Mouse (Mus musculus) gastrocnemius, postnatal 4 days (tissue): ENCODE data around the gene Cstf3. TPM values are rescaled to one million over a fixed set of nuclear protein-coding genes. Genes with fewer than 3 reads are reported as not detected.

Experiments used
- DNase-seq, 2 experiments: peaks; one replicate each; pipeline ENCODE4 v3.0.0; 2021 to 2022; ENCODE audit warnings: low spot score in 2 of 2, mixed read lengths in 2 of 2
- total RNA-seq, 2 experiments: library from RNA; stranded (reverse); gene quantifications; 2 replicates each; pipeline ENCODE4 v1.2.3; 2021

Gene Cstf3
- total RNA-seq, 2 experiments from 2014 or later: 22.6 to 28.9 TPM

- DNase-seq: no peak
These were observed 4.7 kb downstream of the Cstf3 start for GRCm38 (mm10) chr2:104595063-104595462.

GRCm38 (mm10) chr2:104603431-104603830 is 13.1 kb downstream of the Cstf3 start:
- no peak for DNase-seq

GRCm38 (mm10) chr2:104604718-104605117 is 14.4 kb downstream of the Cstf3 start:
- DNase-seq: no peak

DNA sequence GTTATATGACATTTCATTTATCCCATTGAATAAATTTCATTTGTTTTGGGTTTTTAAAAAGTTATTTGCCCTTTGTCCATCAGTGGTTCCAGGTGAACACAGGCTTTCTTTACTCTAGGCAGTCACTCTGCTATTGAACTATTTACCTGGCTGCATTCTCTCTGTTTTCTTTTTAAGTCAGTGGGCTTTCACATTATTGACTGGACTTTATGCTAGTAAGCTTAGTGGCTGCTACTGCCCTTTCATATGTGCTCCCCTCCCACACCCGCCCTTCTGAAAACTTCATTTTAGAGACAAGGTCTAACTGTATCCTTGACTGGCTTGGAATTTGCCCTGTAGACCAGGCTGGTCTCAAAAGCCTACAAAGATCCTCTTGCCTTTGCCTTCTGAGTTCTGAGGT is 15.2 kb downstream of the Cstf3 start:
- DNase-seq: no peak

- DNase-seq: no peak
These were observed 24.5 kb downstream of the Cstf3 start for GRCm38 (mm10) chr2:104614786-104615185.

DNA sequence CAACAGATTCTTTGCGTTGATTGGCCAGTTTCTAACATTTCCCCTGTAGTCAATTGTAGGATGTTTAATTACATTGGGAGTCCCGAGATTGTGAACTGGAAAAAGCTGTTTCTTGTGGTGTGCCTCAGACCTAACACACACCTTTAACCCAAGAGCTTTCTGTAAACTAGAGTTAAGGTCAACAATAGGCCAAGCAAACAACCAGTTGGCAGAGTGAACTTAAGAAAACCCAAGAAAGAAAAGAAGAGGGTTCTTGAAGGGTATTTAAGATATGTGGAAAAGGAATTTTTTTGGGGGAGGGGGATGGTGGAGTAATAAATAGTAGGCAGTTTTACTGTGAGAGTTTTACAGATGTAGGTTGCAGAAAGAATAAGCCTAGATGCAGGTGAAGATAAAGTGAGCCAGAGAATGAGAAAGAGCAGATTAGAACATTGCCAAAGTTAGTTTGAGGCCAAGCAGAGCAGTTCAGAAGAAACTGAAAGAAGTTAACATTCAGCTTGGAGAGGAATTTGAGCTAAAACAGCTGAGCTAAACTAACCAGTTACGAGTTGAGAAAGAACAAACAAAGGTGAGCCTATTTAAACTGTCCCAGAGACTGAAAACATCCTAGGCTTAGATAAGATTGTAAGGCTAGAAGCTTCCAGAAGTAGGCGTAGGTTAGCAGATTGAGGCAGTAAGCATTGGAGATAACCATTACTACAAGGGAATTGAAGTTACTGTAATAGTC is 25.8 kb downstream of the Cstf3 start:
- DNase-seq: no peak

GRCm38 (mm10) chr2:104658659-104659058 is 68.3 kb downstream of the Cstf3 start:
- no peak for DNase-seq

GRCm38 (mm10) chr2:104663372-104664100 is 73.2 kb downstream of the Cstf3 start:
- DNase-seq: no peak

DNA sequence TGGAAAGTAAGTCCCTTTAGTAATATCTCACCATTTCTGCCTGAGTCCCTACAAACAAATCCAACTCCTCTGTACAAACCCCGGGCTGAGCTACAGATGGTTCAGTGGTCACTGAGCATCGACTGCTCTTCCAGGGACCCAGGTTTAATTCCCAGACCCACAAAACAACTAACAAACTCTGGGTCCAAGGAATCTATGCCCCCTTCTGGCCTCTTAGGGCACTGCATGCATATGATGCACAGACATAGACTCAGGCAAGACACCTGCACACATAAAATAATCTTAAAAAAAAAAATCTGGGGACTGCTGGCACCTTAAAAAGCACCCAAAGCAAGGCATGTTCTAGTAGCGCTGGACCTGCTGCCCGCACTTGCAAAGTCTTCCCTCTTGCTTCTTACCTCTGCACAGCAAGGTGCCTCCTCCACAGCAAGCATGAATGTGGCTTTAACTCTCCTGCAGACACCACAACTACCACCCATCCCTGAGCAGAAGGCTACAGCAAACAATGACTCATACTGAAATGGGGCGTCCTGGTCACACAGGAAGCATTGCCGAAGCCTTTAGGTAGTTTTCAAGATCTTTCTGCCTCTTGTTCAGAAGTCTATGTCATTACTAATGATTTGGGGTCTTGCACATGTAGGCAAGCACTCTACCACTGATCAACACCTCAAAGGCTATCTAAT is 78.9 kb downstream of the Cstf3 start:
- no peak for DNase-seq

- DNase-seq: no peak
These were observed 81.4 kb downstream of the Cstf3 start for GRCm38 (mm10) chr2:104671724-104672123.

GRCm38 (mm10) chr2:104677326-104677725 is 87.0 kb downstream of the Cstf3 start:
- DNase-seq: no peak

DNA sequence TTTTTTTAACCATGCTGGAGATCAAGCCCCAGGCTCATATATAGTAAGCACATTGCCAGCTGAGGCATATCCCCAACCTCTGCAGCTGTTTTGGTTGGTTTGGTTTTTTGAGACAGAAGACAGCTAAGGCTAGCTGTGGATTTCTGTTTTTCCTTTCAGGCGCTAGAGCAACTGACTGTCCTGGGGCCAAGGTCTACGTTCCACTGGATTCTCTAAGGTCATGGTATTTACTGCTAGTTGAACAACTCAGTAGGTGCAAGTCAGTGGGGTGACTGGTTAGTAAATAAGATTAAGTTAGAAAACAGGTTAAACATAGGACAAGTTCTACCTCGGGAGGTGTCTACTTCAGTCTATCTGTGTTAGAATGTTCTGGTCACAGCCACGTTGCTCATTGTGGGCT is 94.4 kb downstream of the Cstf3 start:
- DNase-seq: no peak

DNA sequence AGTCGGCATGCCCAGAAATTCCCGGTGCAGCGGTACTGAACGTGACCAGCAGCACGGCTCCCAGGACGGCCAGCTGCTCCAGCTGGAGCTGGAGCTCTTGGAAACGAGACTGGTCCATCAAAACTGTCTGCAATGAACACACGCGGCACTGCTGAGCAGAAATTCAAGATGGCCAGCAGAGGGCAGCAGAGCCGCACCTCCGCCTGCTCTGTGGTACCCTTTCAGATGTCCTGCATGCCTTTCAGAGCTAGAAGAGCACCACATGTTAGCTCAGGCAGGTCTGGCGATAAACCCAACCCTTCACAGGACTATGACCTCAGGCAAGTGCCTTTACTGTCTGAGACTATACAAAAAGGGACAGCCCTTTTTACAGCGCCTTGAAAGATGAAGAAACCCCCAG is 95.1 kb downstream of the Cstf3 start:
- peak; percentile 68 to 77 for DNase-seq

DNA sequence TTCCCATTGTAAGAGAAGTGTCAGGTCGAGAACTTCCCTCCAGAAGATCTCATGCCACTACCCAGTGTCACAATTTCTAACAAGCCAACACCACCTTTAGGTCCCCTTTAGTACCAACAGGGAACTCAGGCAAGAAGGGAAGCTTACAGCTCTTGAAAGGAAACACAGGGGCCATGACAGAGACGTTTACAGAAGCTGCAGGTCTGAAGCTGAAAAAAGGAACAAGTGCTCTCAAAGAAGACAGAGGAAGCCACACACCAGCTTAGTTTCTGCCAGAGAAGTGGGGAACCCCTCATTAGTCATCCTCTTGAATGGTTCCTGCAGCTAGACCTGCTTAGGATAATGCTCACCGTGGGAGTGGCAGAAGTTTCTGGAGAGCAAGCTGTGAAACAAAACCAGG is 96.9 kb downstream of the Cstf3 start:
- DNase-seq: no peak

DNA sequence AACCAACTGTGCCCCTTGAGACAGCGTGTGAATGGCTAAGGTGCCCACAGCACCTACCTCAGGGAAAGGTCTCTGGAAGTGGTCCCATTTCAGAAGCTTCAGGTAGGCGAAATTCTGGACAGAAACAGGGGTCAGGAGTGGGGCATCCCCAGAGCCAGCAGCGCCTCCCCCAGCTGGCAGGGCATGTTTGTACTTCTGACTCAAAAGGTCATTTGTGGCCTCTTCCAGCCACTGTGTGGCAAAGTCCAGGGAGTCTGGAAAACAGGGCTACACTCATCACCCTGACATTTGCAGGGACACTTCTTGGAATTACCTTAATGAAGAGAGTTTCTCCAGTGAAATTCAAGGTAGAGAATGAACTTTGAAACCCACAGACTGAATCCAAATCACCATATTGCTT is 98.0 kb downstream of the Cstf3 start:
- no peak for DNase-seq

DNA sequence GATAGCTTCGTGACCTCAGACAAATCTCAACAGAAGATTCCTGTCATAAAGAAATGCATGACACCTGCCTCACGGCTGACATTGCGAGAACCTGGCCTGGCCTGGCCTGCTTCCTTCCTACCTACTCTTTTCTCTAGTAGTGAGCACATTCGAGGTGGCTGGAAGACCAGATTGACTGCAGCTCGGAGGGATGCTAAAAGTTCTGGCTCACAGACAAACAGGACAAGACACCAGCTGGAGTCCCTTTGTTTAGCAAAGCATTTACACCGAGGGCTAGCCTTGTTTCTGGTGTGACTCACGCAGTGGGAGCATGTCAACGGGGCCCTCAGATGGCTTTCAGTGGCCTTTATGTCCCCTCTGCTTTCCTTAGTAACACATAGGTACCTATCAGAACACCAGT is 98.4 kb downstream of the Cstf3 start:
- no peak for DNase-seq

- no peak for DNase-seq
These were observed 100.4 kb downstream of the Cstf3 start for GRCm38 (mm10) chr2:104690720-104691119.

- DNase-seq: no peak
These were observed 102.2 kb downstream of the Cstf3 start for GRCm38 (mm10) chr2:104692551-104692950.

DNA sequence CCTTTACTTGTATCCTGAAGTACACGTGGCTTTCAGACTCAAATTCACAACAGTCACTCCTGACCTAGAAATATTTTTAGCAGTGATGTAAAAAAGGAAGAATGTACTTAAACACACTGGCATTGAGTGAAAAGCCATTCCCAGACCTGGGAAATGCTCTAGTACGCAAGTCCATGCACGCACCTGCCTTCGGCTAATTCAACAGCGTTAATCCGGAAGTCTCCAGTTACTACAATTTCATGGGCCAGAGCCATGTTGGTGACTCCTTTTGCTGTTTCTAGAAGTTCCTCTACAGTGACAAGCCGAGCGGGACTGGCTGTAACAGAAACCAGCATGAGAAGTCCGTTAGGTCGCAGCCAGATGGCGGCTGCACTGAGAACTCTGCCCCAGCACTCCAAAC is 109.3 kb downstream of the Cstf3 start:
- DNase-seq: no peak

DNA sequence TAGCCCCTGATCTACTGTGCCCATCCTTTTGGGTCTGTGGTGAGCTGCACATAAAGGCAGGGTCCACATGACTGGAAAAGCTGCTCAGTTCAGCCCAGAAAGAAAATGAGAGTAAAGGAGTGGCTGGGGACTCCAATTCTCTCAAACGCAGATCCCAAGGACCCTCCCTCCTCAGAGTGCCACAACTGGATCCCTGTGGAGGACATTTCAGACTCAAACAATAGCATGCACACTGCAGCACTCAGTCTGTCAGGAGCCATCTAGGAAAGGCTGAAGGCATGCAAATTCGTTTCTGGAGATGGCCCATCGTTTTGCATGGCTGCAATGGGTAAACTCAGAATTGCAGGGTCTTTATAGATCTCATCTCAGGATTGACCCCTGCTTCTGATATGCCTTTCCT is 112.8 kb downstream of the Cstf3 start:
- no peak for DNase-seq

GRCm38 (mm10) chr2:104704355-104704754 is 114.0 kb downstream of the Cstf3 start:
- no peak for DNase-seq

DNA sequence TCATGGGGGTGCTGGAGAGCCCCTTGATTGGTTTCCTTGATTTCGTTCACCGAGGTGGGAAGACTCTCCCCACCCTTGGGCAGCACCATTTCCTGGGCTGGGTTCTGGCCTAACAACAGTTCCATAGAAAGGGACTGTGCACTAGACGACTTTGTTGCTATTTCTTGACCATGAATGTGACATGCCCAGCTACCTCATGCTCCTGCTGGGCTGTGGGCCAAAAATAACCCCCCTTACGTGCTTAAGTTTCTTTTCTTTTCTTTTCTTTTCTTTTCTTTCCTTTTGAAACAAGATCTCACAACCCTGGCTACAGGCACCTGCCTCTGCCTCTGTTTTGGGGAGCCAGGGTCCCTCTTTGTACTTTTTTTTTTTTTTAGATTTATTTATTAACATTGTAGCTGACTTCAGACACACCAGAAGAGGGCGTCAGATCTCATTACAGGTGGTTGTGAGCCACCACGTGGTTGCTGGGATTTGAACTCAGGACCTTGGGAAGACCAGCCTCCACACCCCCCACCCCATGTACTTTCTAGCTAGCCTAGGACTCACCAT is 119.5 kb downstream of the Cstf3 start:
- DNase-seq: no peak
